Mouse (Mus musculus) ES-E14 (cell line): Measurements from ENCODE around the gene Phactr4. TPM values are rescaled to one million over a fixed set of nuclear protein-coding genes. Genes with fewer than 3 reads are reported as not detected.

ENCODE experiments used
- DNase-seq: peaks from one replicate; pipeline ENCODE4 v3.0.0-alpha.2; 2013; ENCODE audit warnings: low read depth, low spot score
- H3K27ac ChIP-seq: 2 replicates; pipeline ENCODE4 v1.5.1; 2012; ENCODE audit warnings: low read depth, mild to moderate bottlenecking, low read length, moderate library complexity, mixed read lengths; ENCODE audit not compliant: poor library complexity, insufficient read depth, severe bottlenecking
- H3K36me3 ChIP-seq: 2 replicates; pipeline ENCODE4 v1.6.1; 2012; ENCODE audit warnings: mild to moderate bottlenecking, low read length, moderate library complexity, mixed read lengths; ENCODE audit not compliant: control insufficient read depth, poor library complexity, insufficient read depth, severe bottlenecking
- H3K4me1 ChIP-seq, 2 experiments: fragments of 150-350 bp in 1 of 2; sonication (generic) in 1 of 2; 2 replicates each; pipeline ENCODE4 v1.6.1; 2012; ENCODE audit warnings: low read length in 2 of 2, mild to moderate bottlenecking in 1 of 2, mixed read lengths in 1 of 2; ENCODE audit not compliant: control insufficient read depth in 2 of 2, insufficient read depth in 2 of 2, poor library complexity in 1 of 2
- H3K4me3 ChIP-seq, 2 experiments: fragments of 150-350 bp in 1 of 2; sonication (generic) in 1 of 2; 2 replicates each; pipeline ENCODE4 v1.5.1; 2012; ENCODE audit warnings: low read length in 2 of 2, low read depth in 1 of 2, mild to moderate bottlenecking in 1 of 2, mixed read lengths in 1 of 2; ENCODE audit not compliant: insufficient read depth in 1 of 2, poor library complexity in 1 of 2, severe bottlenecking in 1 of 2
- H3K9ac ChIP-seq: 2 replicates; pipeline ENCODE4 v1.6.1; 2012; ENCODE audit warnings: low read depth, mild to moderate bottlenecking, low read length, mixed read lengths; ENCODE audit not compliant: poor library complexity, insufficient read depth, severe bottlenecking
- H3K9me3 ChIP-seq: fragments of 150-350 bp; sonication (generic); 2 replicates; pipeline ENCODE4 v1.6.1; 2012; ENCODE audit warnings: low read depth, mild to moderate bottlenecking, low read length; ENCODE audit not compliant: control insufficient read depth, insufficient read depth
- CHD2 ChIP-seq: IDR thresholded peaks from 2 replicates; pipeline ENCODE4 v1.6.1; 2014; ENCODE audit warnings: mild to moderate bottlenecking, low read depth, low read length, inconsistent platforms
- HCFC1 ChIP-seq: IDR thresholded peaks from 2 replicates; pipeline ENCODE4 v1.6.1; 2012; ENCODE audit warnings: low read length, inconsistent platforms, borderline replicate concordance; ENCODE audit not compliant: insufficient read depth
- MAFK ChIP-seq: IDR thresholded peaks from 2 replicates; pipeline ENCODE4 v1.6.1; 2014; ENCODE audit warnings: mild to moderate bottlenecking, low read depth, low read length, inconsistent platforms; ENCODE audit not compliant: insufficient read depth
- ZC3H11A ChIP-seq: IDR thresholded peaks from 2 replicates; pipeline ENCODE4 v1.6.1; 2012; ENCODE audit warnings: low read depth, mild to moderate bottlenecking, inconsistent platforms, low read length, borderline replicate concordance
- ZNF384 ChIP-seq: IDR thresholded peaks from 2 replicates; pipeline ENCODE4 v1.6.1; 2012; ENCODE audit warnings: low read depth, low read length, inconsistent platforms
- in situ Hi-C, 2 experiments: fragments of 600-800 bp; cut with MboI; formaldehyde crosslinking; loops; one replicate each; pipeline ENCODE4 v1.15.1; 2025; ENCODE audit warnings: low sequenced_read_pairs in 2 of 2, inconsistent platforms in 1 of 2; ENCODE audit not compliant: unreplicated experiment in 2 of 2
- total RNA-seq: library from RNA; depleted of rRNA; stranded (reverse); fragments of 300-350 nt; gene quantifications from 2 replicates; pipeline ENCODE4 v1.2.3, GENCODE M21; 2012; rRNA removed

Gene Phactr4
- total RNA-seq, result 4.0 and 7.8 TPM in 2 replicates

GRCm38 (mm10) chr4:132421923-132422782, at the start of gene Phactr4:
Gene Phactr4, minus strand, starts transcription at chr4:132422489.
- in situ Hi-C loops, result no loop called here
- no peaks in the 10 kb centered on the region for H3K36me3 ChIP-seq
- peak within 1 kb of the TSS; percentile 91 for H3K9ac ChIP-seq
- TF ChIP-seq MAFK, result no peak
- TF ChIP-seq CHD2, result no peak
- TF ChIP-seq ZC3H11A, result no peak
- peak; percentile 96 for TF ChIP-seq HCFC1
- no peak for TF ChIP-seq ZNF384
- peak; percentile 92 for DNase-seq
- peak within 1 kb of the TSS; percentile 91 to 93 for H3K4me3 ChIP-seq
- peak within 1 kb of the TSS; percentile 90 for H3K27ac ChIP-seq
- 0 out of 4 replicates have a peak, but pooled peaks cover 0 to 3% of the 10 kb centered on the region in 2 experiments for H3K4me1 ChIP-seq
- no peaks in the 10 kb centered on the region for H3K9me3 ChIP-seq

- Histone ChIP-seq H3K9ac (no peak overlapping the region), H3K27ac (no peak overlapping the region), H3K4me3 (no peak overlapping the region), H3K9me3 (no peaks in the 10 kb centered on the region), H3K4me1 (0 out of 4 replicates have a peak, but pooled peaks cover 0 to 4% of the 10 kb centered on the region in 2 experiments), H3K36me3 (no peaks in the 10 kb centered on the region)
- TF ChIP-seq HCFC1, result no peak
- no peak for TF ChIP-seq MAFK
- TF ChIP-seq CHD2, result no peak
- no peak for TF ChIP-seq ZC3H11A
- no peak for TF ChIP-seq ZNF384
- DNase-seq, result no peak
- in situ Hi-C loops, result no loop called here
These were observed 47.6 kb upstream of the Phactr4 start for GRCm38 (mm10) chr4:132469873-132470272.

DNA sequence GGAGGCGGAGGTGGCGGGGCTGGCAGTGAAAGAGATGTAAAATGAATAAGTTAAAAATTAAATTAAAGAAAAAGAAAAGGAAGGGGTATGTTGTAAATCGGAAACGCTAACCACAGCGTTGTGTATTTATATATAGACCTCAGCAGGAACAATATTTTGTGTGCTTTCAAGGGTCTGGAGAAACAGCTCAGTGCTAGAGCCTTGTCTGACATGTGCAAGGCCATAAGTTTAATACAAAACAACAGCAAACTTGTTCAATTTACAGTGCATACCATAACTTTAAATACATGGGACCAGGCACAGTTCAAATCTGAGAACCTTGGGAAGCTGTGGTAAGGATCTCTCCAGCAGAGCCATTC, 41.9 kb upstream of the Phactr4 start:
- H3K4me1 ChIP-seq, result peaks cover 8 to 13% of the 10 kb centered on the region in 2 experiments; a peak in 3 of 4 replicates
- H3K4me3 ChIP-seq, result peak overlapping the region; percentile 92 to 94; a peak in 3 of 4 replicates
- TF ChIP-seq MAFK (no peak), ZNF384 (no peak), CHD2 (no peak), HCFC1 (no peak), ZC3H11A (no peak)
- peaks cover 12% of the 10 kb centered on the region for H3K36me3 ChIP-seq
- DNase-seq, result no peak
- H3K9ac ChIP-seq, result peak overlapping the region; percentile 35; the same call in 1 of the 2 replicates
- in situ Hi-C loops, result no loop called here
- H3K9me3 ChIP-seq, result no peaks in the 10 kb centered on the region
- no peak overlapping the region for H3K27ac ChIP-seq

DNA sequence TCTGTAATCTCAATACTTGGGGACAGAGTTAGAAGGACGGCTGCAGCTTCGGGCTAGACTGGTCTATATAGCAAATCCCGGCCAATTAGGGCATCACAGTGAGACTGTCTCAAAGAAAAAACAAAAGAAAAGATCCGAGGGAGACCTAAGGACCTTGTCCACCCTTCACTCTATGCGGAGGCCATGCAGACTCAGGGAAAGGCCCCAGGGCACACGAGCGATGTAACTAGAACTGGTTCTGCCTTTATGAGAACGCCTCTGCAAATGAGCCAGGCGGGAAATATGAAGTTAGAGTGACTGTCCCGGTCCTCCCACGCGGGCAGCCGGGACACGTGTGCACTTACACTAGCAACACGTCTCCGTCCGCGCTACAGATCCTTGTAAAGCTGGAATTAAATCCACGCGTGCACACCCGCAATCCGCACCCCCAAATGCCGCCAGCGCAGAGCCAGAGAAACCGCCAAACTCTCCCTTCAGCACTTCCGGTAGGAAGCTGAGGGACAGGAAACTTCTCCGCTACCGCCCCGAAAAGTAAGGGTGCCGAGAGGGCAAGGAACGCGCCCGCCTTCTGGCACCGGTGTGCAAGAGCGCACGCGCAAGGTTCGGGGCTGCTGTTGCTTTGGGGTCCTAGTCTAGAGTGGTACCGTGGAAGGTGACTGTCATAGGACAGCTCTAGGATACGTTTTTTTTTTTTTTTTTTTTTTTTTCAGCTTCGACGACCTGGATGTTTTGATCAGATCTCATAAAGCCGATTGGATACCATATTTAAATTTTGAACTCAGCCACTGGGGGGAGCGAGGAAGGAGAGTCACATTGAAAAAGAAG, 41.4 kb upstream of the Phactr4 start, which contains the start of gene Med18:
Gene Med18, minus strand, starts transcription at position 492 of the 825 bp plus-strand sequence.
- Histone ChIP-seq H3K36me3 (peaks cover 14% of the 10 kb centered on the region), H3K4me1 (peaks cover 8 to 13% of the 10 kb centered on the region in 2 experiments; a peak in 3 of 4 replicates), H3K9ac (peak within 1 kb of the TSS; percentile 92), H3K9me3 (no peaks in the 10 kb centered on the region), H3K27ac (peak within 1 kb of the TSS; percentile 55; the same call in 1 of the 2 replicates), H3K4me3 (peak within 1 kb of the TSS; percentile 92 to 94)
- peak; percentile 86 for DNase-seq
- in situ Hi-C loops, result no loop called here
- TF ChIP-seq ZNF384 (peak; percentile 95), HCFC1 (peak; percentile 64; the same call in 1 of the 2 replicates), ZC3H11A (no peak)
